Mouse (Mus musculus): Measurements from ENCODE around the gene Atxn7l2.

Atxn7l2 gene

GRCm38 (mm10) chr3:108206731-108207375 lies 3.9 kb downstream of the Atxn7l2 start:
- no peak for DNase-seq (ENCODE audit: extremely low read depth, low read depth, low spot score)

- DNase-seq (ENCODE audit: extremely low read depth, low read depth, low spot score): no peak
These were observed 5.1 kb downstream of the Atxn7l2 start for GRCm38 (mm10) chr3:108205601-108206000.

GRCm38 (mm10) chr3:108204470-108204869 lies 6.3 kb downstream of the Atxn7l2 start:
- no peak for DNase-seq (ENCODE audit: extremely low read depth, low read depth, low spot score)

GRCm38 (mm10) chr3:108203621-108204325 lies 7.0 kb downstream of the Atxn7l2 start:
- no peak for DNase-seq (ENCODE audit: extremely low read depth, low read depth, low spot score)

- DNase-seq (ENCODE audit: extremely low read depth, low read depth, low spot score): no peak
These were observed 7.5 kb downstream of the Atxn7l2 start for GRCm38 (mm10) chr3:108203212-108203611.

- no peak for DNase-seq (ENCODE audit: extremely low read depth, low read depth, low spot score)
These were observed 8.2 kb downstream of the Atxn7l2 start for GRCm38 (mm10) chr3:108202506-108202905.

GRCm38 (mm10) chr3:108200329-108201323 lies 10.1 kb downstream of the Atxn7l2 start, which contains the start of gene Cyb561d1:
TSS of gene Cyb561d1 (minus strand) at chr3:108201212.
- no peak for DNase-seq (ENCODE audit: extremely low read depth, low read depth, low spot score)

GRCm38 (mm10) chr3:108199231-108199630 lies 11.5 kb downstream of the Atxn7l2 start:
- no peak for DNase-seq (ENCODE audit: extremely low read depth, low read depth, low spot score)

GRCm38 (mm10) chr3:108197066-108197497 lies 13.7 kb downstream of the Atxn7l2 start:
- no peak for DNase-seq (ENCODE audit: extremely low read depth, low read depth, low spot score)

GRCm38 (mm10) chr3:108195941-108196590 lies 14.7 kb downstream of the Atxn7l2 start:
- no peak for DNase-seq (ENCODE audit: extremely low read depth, low read depth, low spot score)

- no peak for DNase-seq (ENCODE audit: extremely low read depth, low read depth, low spot score)
These were observed 15.4 kb downstream of the Atxn7l2 start for GRCm38 (mm10) chr3:108195287-108195686.

GRCm38 (mm10) chr3:108193686-108194085 lies 17.0 kb downstream of the Atxn7l2 start:
- DNase-seq (ENCODE audit: extremely low read depth, low read depth, low spot score): no peak

- DNase-seq (ENCODE audit: extremely low read depth, low read depth, low spot score): no peak
These were observed 20.8 kb downstream of the Atxn7l2 start for GRCm38 (mm10) chr3:108189897-108190296.

- DNase-seq (ENCODE audit: extremely low read depth, low read depth, low spot score): no peak
These were observed 21.8 kb downstream of the Atxn7l2 start for GRCm38 (mm10) chr3:108188716-108189490.

GRCm38 (mm10) chr3:108187111-108187795 lies 23.5 kb downstream of the Atxn7l2 start:
- DNase-seq (ENCODE audit: extremely low read depth, low read depth, low spot score): no peak

- no peak for DNase-seq (ENCODE audit: extremely low read depth, low read depth, low spot score)
These were observed 24.4 kb downstream of the Atxn7l2 start, which contains the start of gene Amigo1 for GRCm38 (mm10) chr3:108186098-108187047. TSS of gene Amigo1 (plus strand) at chr3:108186335.

GRCm38 (mm10) chr3:108185460-108186097 lies 25.2 kb downstream of the Atxn7l2 start:
- DNase-seq (ENCODE audit: extremely low read depth, low read depth, low spot score): no peak

- no peak for DNase-seq (ENCODE audit: extremely low read depth, low read depth, low spot score)
These were observed 26.0 kb downstream of the Atxn7l2 start for GRCm38 (mm10) chr3:108184742-108185141.
